Mouse (Mus musculus) layer of hippocampus, adult 11-12 months (tissue): Measurements from ENCODE around the gene Cdkal1.

Experiments
- DNase-seq: peaks from one replicate; pipeline ENCODE4 v3.0.0; 2022; ENCODE audit warnings: low spot score

Gene Cdkal1

DNA sequence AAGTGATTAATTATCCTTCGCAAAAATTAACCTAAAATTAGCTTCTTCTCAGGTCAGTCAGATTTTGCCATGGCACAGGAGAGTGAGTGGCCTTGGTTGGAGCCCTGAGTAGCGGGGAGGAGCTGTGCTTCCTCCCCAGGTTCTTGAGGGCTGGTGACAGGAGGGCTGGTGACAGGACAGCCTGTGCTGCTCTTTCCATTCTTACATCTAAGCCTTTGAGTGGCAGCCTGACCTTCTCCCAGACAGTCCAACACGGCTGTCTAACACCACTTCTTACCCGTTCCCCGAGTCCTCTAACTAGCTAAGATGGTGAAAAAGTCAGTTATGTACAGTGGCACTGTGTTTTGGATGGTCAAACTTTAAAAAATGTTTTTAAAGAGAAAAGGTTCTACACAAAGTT is 452.3 kb downstream of the Cdkal1 start:
- no peak for DNase-seq

- DNase-seq = no peak
Measured at GRCm38 (mm10) chr13:29402526-29403040, 452.9 kb downstream of the Cdkal1 start.

GRCm38 (mm10) chr13:29399908-29400307 is 455.6 kb downstream of the Cdkal1 start:
- DNase-seq = no peak

- no peak for DNase-seq
Measured at GRCm38 (mm10) chr13:29398456-29398855, 457.0 kb downstream of the Cdkal1 start.

- DNase-seq = no peak
Measured at GRCm38 (mm10) chr13:29395694-29396093, 459.8 kb downstream of the Cdkal1 start.

GRCm38 (mm10) chr13:29390025-29390424 is 465.4 kb downstream of the Cdkal1 start:
- DNase-seq = no peak

DNA sequence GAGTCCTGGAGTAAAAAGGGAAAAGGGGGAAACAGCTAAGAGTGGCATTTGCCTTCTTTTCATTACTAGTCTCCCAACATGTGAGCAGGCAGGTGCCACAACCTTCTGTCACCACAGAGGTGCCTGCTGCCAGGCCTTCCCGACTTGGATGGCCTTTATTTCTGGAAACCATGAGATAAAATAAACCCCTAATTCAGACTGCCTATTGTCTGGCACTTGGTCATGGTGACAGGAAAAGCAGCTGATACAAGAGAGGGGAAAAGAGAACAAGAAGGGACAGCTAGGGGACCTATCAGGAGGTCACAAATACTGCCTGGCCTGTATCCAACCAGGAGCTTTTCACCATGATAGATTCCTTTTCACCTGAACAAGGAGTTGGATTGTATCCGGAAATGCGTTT is 466.6 kb downstream of the Cdkal1 start:
- no peak for DNase-seq

- no peak for DNase-seq
Measured at GRCm38 (mm10) chr13:29377572-29377971, 477.9 kb downstream of the Cdkal1 start.

DNA sequence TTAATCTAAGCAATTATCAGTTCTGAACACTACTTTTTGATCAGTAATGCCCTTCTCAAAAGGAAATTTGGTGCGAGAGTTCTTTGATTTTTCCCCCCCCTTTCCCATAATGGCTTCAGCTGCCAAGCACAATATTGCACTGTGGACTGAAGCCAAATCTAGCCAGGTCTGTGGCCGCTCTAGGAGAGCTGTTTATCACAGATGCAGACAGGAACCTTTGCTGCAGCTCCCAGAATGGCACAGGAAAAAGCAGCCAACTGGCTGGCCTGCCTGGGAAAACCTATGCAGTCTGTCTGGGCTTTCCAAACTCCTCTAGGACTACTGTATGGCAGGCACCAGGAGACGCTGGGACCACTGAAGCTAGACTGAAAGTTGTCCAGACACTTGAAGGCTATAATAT is 483.6 kb downstream of the Cdkal1 start:
- no peak for DNase-seq

DNA sequence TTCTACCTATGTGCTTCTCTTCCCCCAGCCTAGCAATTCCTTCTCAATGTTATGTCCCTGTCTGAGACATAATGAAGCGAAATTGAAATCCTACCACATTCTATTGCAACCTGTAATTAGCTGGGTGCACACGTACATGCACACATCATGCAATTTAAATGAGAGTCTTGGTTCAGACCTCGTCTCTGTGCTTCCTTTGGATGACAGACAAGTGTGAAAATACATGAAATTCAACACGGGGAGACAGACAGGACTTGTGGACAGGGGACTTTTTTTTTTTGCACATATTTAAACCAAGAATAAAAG is 484.1 kb downstream of the Cdkal1 start:
- DNase-seq = no peak

DNA sequence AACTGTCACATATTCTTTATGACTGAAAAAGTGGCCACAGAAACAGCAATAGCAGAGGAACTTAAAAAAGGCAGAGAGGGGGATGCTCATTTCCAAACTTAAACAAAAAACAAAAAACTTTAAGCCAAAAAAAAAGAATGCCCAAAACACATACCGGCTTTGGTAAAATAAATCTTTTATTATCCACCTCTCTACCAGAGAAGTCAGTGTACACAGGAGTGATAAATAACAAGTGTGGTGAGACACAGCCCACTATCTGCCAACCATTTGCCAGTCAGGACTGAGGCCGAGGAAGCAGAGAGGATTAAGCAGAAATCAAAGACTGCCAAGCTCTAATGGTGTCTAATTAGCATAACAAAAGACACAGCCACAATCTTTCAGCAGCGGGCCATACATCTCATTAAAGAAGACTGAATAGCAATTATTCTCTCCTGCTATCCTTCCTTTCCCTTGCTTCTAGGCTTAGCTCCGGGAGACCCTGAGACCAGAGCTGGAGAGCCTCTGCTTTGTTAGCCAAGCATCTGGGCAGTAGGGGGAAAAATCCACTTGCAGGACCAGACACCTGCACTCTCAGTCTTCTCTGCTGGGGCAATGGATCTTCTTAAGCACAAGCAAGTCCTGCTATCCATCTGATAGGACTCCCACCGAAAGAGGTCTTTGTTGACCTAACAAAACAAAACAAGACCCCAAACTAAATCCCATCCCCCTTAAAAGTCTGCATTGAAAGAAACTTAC is 484.6 kb downstream of the Cdkal1 start:
- DNase-seq = no peak

DNA sequence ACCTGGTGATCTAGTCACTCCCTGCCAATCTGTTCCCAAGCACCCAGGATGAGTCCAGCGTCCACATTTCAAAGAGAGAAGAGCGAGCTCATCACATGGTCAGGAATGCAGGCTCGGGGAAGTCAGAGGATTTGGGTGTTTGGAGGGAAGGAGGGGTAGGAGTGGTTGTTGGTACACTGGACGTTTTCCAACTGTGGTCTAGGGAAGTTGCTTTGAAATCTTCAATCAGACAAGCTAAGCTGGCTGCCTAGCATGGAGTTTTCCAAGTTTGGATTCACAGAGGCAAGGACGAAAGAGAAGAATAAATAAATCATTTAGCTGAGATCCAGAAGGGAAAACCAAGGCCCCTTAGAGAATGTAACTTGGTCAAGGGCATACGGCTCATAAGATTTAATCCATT is 486.7 kb downstream of the Cdkal1 start:
- DNase-seq = no peak

GRCm38 (mm10) chr13:29364901-29365625 is 490.4 kb downstream of the Cdkal1 start:
- DNase-seq = no peak

DNA sequence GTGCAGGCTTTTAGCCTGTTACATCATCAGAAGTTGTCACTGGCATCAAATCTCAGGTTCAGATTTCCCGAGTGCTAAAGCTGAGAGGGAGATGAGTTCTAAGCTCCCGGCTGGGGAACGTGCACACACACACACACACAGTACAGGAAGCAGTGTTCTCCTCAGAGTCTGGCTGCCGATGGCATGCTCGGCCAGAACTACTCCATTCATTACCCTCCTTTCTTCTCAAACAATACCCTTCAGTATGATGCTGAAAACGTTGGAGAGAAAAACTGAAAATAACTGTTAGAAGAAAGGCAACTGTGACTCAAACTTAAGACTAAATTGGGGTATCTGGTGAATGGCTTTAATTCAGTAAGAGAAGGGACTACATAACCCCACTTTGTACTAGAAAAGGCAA is 491.5 kb downstream of the Cdkal1 start:
- DNase-seq = no peak

DNA sequence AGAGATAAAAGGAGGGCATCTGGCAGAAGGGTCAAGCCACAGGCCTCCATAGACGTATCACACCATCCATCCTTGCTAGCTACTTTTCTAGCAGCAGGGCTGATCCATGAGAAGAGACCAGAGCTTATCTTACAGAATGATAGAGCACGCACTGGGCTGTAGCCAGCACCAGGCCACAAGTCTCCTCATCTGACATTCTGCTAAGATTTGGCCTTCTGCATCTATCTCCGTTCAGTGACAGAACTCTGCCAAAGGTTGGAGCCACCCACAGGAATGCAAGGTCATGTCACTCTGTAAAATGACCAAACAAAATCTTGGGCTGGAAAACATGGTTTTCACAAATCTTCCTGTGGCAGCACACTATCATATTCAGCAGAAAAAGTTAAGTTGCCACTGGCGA is 493.6 kb downstream of the Cdkal1 start:
- DNase-seq = no peak

GRCm38 (mm10) chr13:29360899-29361298 is 494.6 kb downstream of the Cdkal1 start:
- no peak for DNase-seq

DNA sequence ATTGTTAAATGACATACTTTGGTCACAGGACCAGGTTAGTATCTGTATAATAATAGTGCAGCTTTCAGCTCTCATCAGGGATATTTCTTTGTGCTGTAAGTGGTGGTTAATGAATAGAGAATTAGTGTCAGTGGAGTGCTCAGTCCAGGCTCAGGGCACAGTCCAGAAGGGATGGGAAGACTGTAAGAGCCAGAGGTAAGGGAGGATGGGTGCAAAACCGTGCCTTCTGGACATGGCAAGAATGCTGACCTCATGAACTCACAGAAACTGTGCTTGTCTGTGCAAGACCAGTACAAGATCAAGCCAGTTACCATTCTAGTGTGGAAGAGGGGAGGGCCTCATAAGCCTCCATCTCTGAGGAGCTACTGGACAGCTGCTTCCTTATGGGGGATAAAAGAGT is 496.1 kb downstream of the Cdkal1 start:
- no peak for DNase-seq

DNA sequence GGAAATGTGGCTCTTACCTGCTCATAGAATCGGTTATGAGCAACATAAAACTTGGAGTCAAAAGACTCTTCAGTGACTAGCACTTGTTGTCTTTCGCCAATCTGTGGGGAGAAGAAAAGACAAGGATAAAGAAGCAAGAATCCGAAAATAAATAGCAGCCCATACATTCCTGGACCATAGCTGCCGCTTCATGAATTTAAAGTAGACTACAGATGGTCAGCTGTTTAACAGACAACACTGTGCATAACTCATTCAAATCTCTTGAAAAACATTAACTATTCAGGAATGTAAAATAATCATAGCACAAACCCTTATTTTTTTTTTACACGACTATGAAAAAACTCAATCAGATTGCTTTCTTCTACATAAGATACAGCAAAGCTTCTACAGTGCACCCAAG is 498.0 kb downstream of the Cdkal1 start:
- DNase-seq = no peak

- no peak for DNase-seq
Measured at GRCm38 (mm10) chr13:29356158-29356485, 499.4 kb downstream of the Cdkal1 start.

- no peak for DNase-seq
Measured at GRCm38 (mm10) chr13:29355484-29356157, 499.9 kb downstream of the Cdkal1 start.

DNA sequence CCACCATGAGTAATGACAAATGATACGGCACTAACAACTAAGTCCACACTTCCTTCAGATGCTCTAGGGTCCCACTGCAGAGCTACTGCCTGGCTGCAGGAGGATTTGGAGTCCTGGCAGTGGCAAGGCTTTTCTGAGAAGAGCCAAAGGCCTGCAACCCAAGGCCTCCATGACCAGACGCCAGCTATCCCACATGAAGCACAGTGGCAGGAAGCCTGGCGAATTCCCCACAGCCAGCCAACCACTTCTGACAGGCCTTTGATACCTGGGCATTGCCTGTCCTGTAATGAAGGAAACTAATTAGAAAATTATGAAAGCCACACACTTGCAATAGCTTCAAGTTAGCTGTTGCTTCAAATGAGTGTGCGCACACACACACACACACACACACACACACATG is 500.5 kb downstream of the Cdkal1 start:
- DNase-seq = no peak

DNA sequence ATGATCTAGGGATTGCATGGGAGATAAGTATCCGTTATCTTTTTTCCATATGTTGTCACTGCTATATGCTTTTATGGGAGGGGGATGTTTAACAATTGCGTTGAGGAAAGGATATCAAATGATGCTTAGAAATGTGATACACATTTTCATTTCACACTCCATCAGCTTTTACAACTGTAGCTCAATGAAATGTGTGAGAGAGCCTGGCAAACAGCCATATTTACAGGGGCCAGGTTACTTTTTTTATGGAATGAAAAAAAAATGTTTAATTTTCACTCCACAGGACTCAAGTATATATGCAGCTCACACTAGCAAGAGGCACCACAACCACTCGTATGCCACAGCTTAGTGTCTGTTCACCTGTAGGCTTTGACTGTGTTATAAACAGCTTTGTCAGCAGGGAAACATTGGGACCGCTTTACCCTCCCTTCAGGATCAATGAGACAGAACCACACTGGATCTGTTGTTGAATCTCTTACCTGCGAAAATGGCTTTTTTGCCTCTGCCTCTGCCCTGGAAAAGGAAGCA is 501.5 kb downstream of the Cdkal1 start:
- DNase-seq = no peak
